9 mouse cellular contexts compared by ENCODE assay signal in genomic region chr11:69803786-69804651, GRCm38 (mm10). TPM values are rescaled to one million over a fixed set of nuclear protein-coding genes. Genes with fewer than 3 reads are reported as not detected.
DNase-seq lines count a peak whose midpoint lies in the region; ATAC-seq and TF ChIP-seq lines count a peak whose summit lies in the region.
"Had no signal": no experiment of that assay in that cellular context is flagged by ENCODE, and none has a peak within 500 bp of the region (broad histone marks: within the 10 kb centered on the region; RNA-seq: fewer than 3 reads in every experiment).

No protein-coding gene starts in this region.

- peaks cover 48% of the 10 kb centered on the region for H3K4me1 ChIP-seq in forebrain, embryonic 16.5 days (replicated peaks; ENCODE audit: control insufficient read depth, insufficient read depth, low read length)
- peaks cover 36% of the 10 kb centered on the region for H3K4me1 ChIP-seq in thymus, adult 2 months (replicated peaks; ENCODE audit: control insufficient read depth, insufficient read depth, low read length)

- no peaks in the 10 kb centered on the region for H3K36me3 ChIP-seq in forebrain, embryonic 16.5 days (ENCODE audit: control insufficient read depth, insufficient read depth)
- H3K36me3 ChIP-seq in thymus, adult 2 months (ENCODE audit: control insufficient read depth, insufficient read depth, low read length): no peaks in the 10 kb centered on the region

- H3K27me3 ChIP-seq in forebrain, embryonic 16.5 days (replicated peaks; ENCODE audit: control insufficient read depth, insufficient read depth, low read length): peaks cover 19% of the 10 kb centered on the region
- H3K27me3 ChIP-seq in thymus, adult 2 months (ENCODE audit: control insufficient read depth, insufficient read depth, low read length): peaks cover 20% of the 10 kb centered on the region; the same call in 1 of the 2 replicates

- no peak overlapping the region for H3K27ac ChIP-seq in forebrain, embryonic 16.5 days (ENCODE audit: low read length)
- H3K27ac ChIP-seq in thymus, adult 2 months (ENCODE audit: control insufficient read depth, insufficient read depth, low read length): no peak overlapping the region

- peak overlapping the region; percentile 76 for H3K4me3 ChIP-seq in forebrain, embryonic 16.5 days (replicated peaks; ENCODE audit: low read length)
- H3K4me3 ChIP-seq in thymus, adult 2 months (ENCODE audit: control insufficient read depth, insufficient read depth, low read length): peak overlapping the region; percentile 33

- peak overlapping the region; percentile 74 for H3K9ac ChIP-seq in forebrain, embryonic 16.5 days (replicated peaks; ENCODE audit: low read depth, low read length)

- TF ChIP-seq CTCF in thymus, adult 2 months (IDR thresholded peaks at IDR 0.05; ENCODE audit: borderline replicate concordance, control insufficient read depth, extremely low read depth, insufficient read depth, low read length, poor library complexity): peak; percentile 94

- ATAC-seq in forebrain, embryonic 16.5 days: peak; percentile 37

- no peak for TF ChIP-seq POLR2A in thymus, adult 2 months (IDR thresholded peaks at IDR 0.05; ENCODE audit: control insufficient read depth, extremely low read depth, insufficient read depth, low read length, poor library complexity)

- DNase-seq in ES-CJ7 (ENCODE audit: low read depth, low spot score): peak; percentile 68
- DNase-seq in brain, adult 2 months (ENCODE audit: low read depth, low spot score): peak; percentile 87
- DNase-seq in heart, postnatal 4 days: peak; percentile 82
- peak; percentile 67 for DNase-seq in layer of hippocampus, adult 9-11 months
- DNase-seq in lung, postnatal 10 days: peak; percentile 85
- peak; percentile 33 for DNase-seq in ovary, postnatal 10 days (ENCODE audit: low spot score)
- peak; percentile 78 for DNase-seq in thymus, adult 2 months

- H3K4me2 ChIP-seq in forebrain, embryonic 16.5 days (ENCODE audit: low read length): peak overlapping the region; percentile 83

- WGBS in forebrain, embryonic 16.5 days: 1% methylated on average over 60 of the region's 60 CpGs
- WGBS in thymus, adult 2 months: 6% methylated on average over 60 of the region's 60 CpGs

- H3K9me3 ChIP-seq in forebrain, embryonic 16.5 days (ENCODE audit: control insufficient read depth, low read length): no peaks in the 10 kb centered on the region

RNA-seq across cellular contexts. Expression of gene Tmem102, which starts 1.4 kb away (rescaled TPM):
- 0.45 and 0.77 TPM in 2 replicates for polyA plus RNA-seq in forebrain, embryonic 16.5 days (2015; fragmentation: Nextera tagmentation; extraction: Ambion mirVana)
- under 1 TPM; 0.60 to 0.92 TPM for total RNA-seq in heart, postnatal 4 days (2021)
- polyA plus RNA-seq in thymus, adult 2 months (2012; rRNA removed): 4.7 and 5.1 TPM in 2 replicates

RNA-seq across cellular contexts. Expression of gene Fgf11, which starts 2.4 kb away (rescaled TPM):
- polyA plus RNA-seq in forebrain, embryonic 16.5 days (2015; fragmentation: Nextera tagmentation; extraction: Ambion mirVana): 5.2 and 5.9 TPM in 2 replicates
- total RNA-seq in heart, postnatal 4 days (2021): 1 to 10 TPM; 3.1 to 3.7 TPM
- polyA plus RNA-seq in thymus, adult 2 months (2012; rRNA removed): 1.7 and 2.4 TPM in 2 replicates

RNA-seq across cellular contexts. Expression of gene Chrnb1, which starts 8.3 kb away (rescaled TPM):
- polyA plus RNA-seq in forebrain, embryonic 16.5 days (2015; fragmentation: Nextera tagmentation; extraction: Ambion mirVana): 1.2 TPM in 2 replicates
- 1 to 10 TPM; 3.1 to 5.1 TPM for total RNA-seq in heart, postnatal 4 days (2021)
- 12.9 and 15.7 TPM in 2 replicates for polyA plus RNA-seq in thymus, adult 2 months (2012; rRNA removed)

RNA-seq across cellular contexts. Expression of gene Gm39566, which starts 11.1 kb away (rescaled TPM):
- polyA plus RNA-seq in forebrain, embryonic 16.5 days (2015; fragmentation: Nextera tagmentation; extraction: Ambion mirVana): not detected in 2 replicates
- not detected for total RNA-seq in heart, postnatal 4 days (2021)
- polyA plus RNA-seq in thymus, adult 2 months (2012; rRNA removed): 0.05 TPM in 1 of 2 replicates, not detected in the other
- total RNA-seq: left cerebral cortex, adult 8-10 months had no signal

RNA-seq across cellular contexts. Expression of gene Spem2, which starts 14.2 kb away (rescaled TPM):
- not detected in 2 replicates for polyA plus RNA-seq in forebrain, embryonic 16.5 days (2015; fragmentation: Nextera tagmentation; extraction: Ambion mirVana)
- total RNA-seq in heart, postnatal 4 days (2021): not detected
- polyA plus RNA-seq in thymus, adult 2 months (2012; rRNA removed): 0.22 TPM in 1 of 2 replicates, not detected in the other
- total RNA-seq: left cerebral cortex, adult 8-10 months had no signal

Comparison
In these comparisons a context has a peak if more than half of its experiments do, and no peak if none do; other contexts are left out.
1. DNase-seq: peak in every context shown above with its lines; median percentile 87 in brain, adult 2 months; 85 in lung, postnatal 10 days; 82 in heart, postnatal 4 days; 78 in thymus, adult 2 months; 68 in ES-CJ7; 67 in layer of hippocampus, adult 9-11 months; 33 in ovary, postnatal 10 days.